Mouse (Mus musculus): ENCODE measurements around the gene Cyct.

DNA sequence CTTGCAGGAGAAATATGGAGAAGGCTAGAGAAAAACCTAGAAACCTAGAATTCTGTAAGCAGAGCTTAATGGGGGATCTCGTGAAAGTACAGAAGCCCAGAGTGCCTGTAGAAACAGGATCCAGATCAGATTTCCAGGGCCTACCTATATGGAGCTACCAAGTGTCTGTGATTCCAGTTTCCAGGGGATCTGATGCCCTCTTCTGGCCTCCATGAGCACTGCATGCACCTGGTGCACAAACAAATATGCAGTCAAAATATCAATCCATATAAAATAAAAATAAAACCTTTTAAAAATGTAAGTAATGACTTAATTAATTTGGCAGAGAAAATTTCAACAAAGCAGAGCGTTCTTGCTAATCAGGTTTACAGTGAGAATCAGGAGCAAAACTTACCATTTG lies 1.9 kb upstream of the Cyct start:
- TF ChIP-seq CTCF (IDR thresholded peaks at IDR 0.05; ENCODE audit: insufficient read depth, low read length) (0 out of 2 replicates have a peak, but pooled peaks have one; percentile 21), POLR2A (IDR thresholded peaks at IDR 0.05; ENCODE audit: borderline replicate concordance, extremely low read depth, low read depth, low read length) (no peak)

All from lung, adult 2 months (tissue).